Mouse (Mus musculus) NIH3T3 (cell line): ENCODE results near the gene Trak1.
"Not testable (repeated sequence)": the region's sequence is repeated elsewhere in the genome, so short reads cannot be mapped to it uniquely, and the experiment has no call there.

ENCODE experiments used
- DNase-seq: peaks from one replicate; pipeline ENCODE4 v3.0.0-alpha.2; 2012; ENCODE audit warnings: low read depth

The Trak1 gene

GRCm38 (mm10) chr9:121319323-121319966 is 22.1 kb downstream of the Trak1 start:
- DNase-seq: no peak

GRCm38 (mm10) chr9:121320433-121320832 is 23.1 kb downstream of the Trak1 start:
- no peak for DNase-seq

- DNase-seq: no peak
Measured at GRCm38 (mm10) chr9:121321118-121321517, 23.8 kb downstream of the Trak1 start.

- no peak for DNase-seq
Measured at GRCm38 (mm10) chr9:121322034-121322433, 24.7 kb downstream of the Trak1 start.

- not testable (repeated sequence) for DNase-seq
Measured at GRCm38 (mm10) chr9:121328342-121328741, 31.0 kb downstream of the Trak1 start.

- DNase-seq: no peak
Measured at GRCm38 (mm10) chr9:121329181-121329580, 31.9 kb downstream of the Trak1 start.

- no peak for DNase-seq
Measured at GRCm38 (mm10) chr9:121330065-121330464, 32.8 kb downstream of the Trak1 start.

- no peak for DNase-seq
Measured at GRCm38 (mm10) chr9:121331438-121331837, 34.1 kb downstream of the Trak1 start.

GRCm38 (mm10) chr9:121331878-121332630 is 34.8 kb downstream of the Trak1 start:
- peak; percentile 82 for DNase-seq

GRCm38 (mm10) chr9:121333559-121333958 is 36.3 kb downstream of the Trak1 start:
- no peak for DNase-seq

- no peak for DNase-seq
Measured at GRCm38 (mm10) chr9:121334311-121334851, 37.1 kb downstream of the Trak1 start.

GRCm38 (mm10) chr9:121335568-121335967 is 38.3 kb downstream of the Trak1 start:
- DNase-seq: no peak

- DNase-seq: no peak
Measured at GRCm38 (mm10) chr9:121336324-121336946, 39.1 kb downstream of the Trak1 start.

GRCm38 (mm10) chr9:121337216-121337937 is 40.1 kb downstream of the Trak1 start:
- peak; percentile 82 for DNase-seq

- DNase-seq: no peak
Measured at GRCm38 (mm10) chr9:121337938-121338289, 40.6 kb downstream of the Trak1 start.

GRCm38 (mm10) chr9:121341832-121342231 is 44.5 kb downstream of the Trak1 start:
- no peak for DNase-seq

- DNase-seq: no peak
Measured at GRCm38 (mm10) chr9:121342510-121343110, 45.3 kb downstream of the Trak1 start.

GRCm38 (mm10) chr9:121343122-121343876 is 46.0 kb downstream of the Trak1 start:
- DNase-seq: no peak

- no peak for DNase-seq
Measured at GRCm38 (mm10) chr9:121344344-121344743, 47.0 kb downstream of the Trak1 start.

GRCm38 (mm10) chr9:121345427-121346130 is 48.3 kb downstream of the Trak1 start:
- DNase-seq: no peak
